Mouse (Mus musculus): ENCODE results near the gene March7.

DNA sequence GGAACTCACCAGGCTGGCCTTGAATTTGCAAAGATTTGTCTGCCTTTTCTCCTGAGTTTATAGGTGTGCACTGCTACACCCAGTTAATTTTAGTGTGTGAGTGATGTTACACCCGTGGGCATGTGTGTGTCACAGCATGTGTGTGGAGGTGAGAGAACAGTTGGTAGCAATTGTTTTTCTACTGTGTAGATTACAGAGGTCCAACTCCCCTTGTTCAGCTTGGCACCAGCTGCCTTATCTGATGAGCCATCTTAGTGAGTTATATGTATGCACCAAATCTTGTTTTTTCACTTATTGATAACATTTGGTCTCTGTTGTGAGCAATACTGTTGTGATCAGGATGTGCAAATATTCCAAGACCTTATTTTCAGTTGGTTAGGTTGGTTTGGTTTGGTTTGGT lies 13.8 kb downstream of the March7 start:
- TF ChIP-seq CTCF (IDR thresholded peaks at IDR 0.05) (no peak), EP300 (IDR thresholded peaks at IDR 0.05) (no peak)
